Mouse (Mus musculus) G1E (cell line): ENCODE data around the gene Mllt10. TPM values are rescaled to one million over a fixed set of nuclear protein-coding genes. Genes with fewer than 3 reads are reported as not detected.

Experiments used
- ATAC-seq: 2 replicates; pipeline ENCODE4 v1.8.0; 2016; ENCODE audit warnings: mild to moderate bottlenecking; ENCODE audit not compliant: insufficient number of reproducible peaks, poor library complexity, low FRiP score, severe bottlenecking; ENCODE audit errors: extremely low read depth
- DNase-seq: peaks from one replicate; pipeline ENCODE4 v3.0.0; 2012; ENCODE audit warnings: low spot score
- H3K27me3 ChIP-seq: 2 replicates; pipeline ENCODE4 v1.6.1; 2012; ENCODE audit warnings: mild to moderate bottlenecking, low read length, inconsistent platforms; ENCODE audit not compliant: insufficient read depth
- H3K36me3 ChIP-seq: replicated peaks from 2 replicates; pipeline ENCODE3; 2012; ENCODE audit warnings: mild to moderate bottlenecking, inconsistent platforms
- H3K4me1 ChIP-seq: 2 replicates; pipeline ENCODE4 v1.6.1; 2012; ENCODE audit warnings: low read depth, low read length, inconsistent platforms, mixed read lengths; ENCODE audit not compliant: insufficient read depth
- H3K4me3 ChIP-seq: 2 replicates; pipeline ENCODE4 v1.5.1; 2012; ENCODE audit warnings: low read depth, mild to moderate bottlenecking, inconsistent platforms, low read length, moderate library complexity, mixed read lengths
- H3K9me3 ChIP-seq: replicated peaks from 2 replicates; pipeline ENCODE4 v1.6.1; 2012; ENCODE audit warnings: inconsistent platforms
- CTCF ChIP-seq: IDR thresholded peaks from 2 replicates; pipeline ENCODE4 v1.5.1; 2012; ENCODE audit warnings: low read depth, low read length, inconsistent platforms, mixed read lengths
- GATA1 ChIP-seq: IDR thresholded peaks from 2 replicates; pipeline ENCODE4 v1.6.1; 2012; ENCODE audit warnings: borderline replicate concordance, low read length, inconsistent platforms, mixed read lengths
- GATA2 ChIP-seq: IDR thresholded peaks from 2 replicates; pipeline ENCODE4 v1.6.1; 2012; ENCODE audit warnings: low read depth, low read length, inconsistent platforms, borderline replicate concordance
- POLR2AphosphoS5 ChIP-seq: IDR thresholded peaks from 2 replicates; pipeline ENCODE4 v1.6.1; 2012; ENCODE audit warnings: low read depth, low read length, inconsistent platforms; ENCODE audit not compliant: insufficient replicate concordance
- TAL1 ChIP-seq: conservative IDR thresholded peaks from 2 replicates; pipeline ENCODE4 v1.6.1; 2012; ENCODE audit warnings: low read depth, low read length, inconsistent platforms, mixed read lengths
- polyA plus RNA-seq: library from polyadenylated mRNA; stranded (reverse); fragments of >175 nt; gene quantifications from 2 replicates; pipeline ENCODE4 v1.2.3, GENCODE M21; 2012
- total RNA-seq, 2 experiments: library from RNA; stranded (forward) in 1 of 2; stranded (reverse) in 1 of 2; fragments of 200-1000 nt in 1 of 2; fragments of >200 nt in 1 of 2; fragmentation: Nextera tagmentation in 1 of 2; gene quantifications; 2 replicates each; pipeline ENCODE4 v1.2.3; 2014 to 2017

Gene Mllt10
- total and polyA plus RNA-seq, 3 experiments: 20.8 to 141 (median 73.6) TPM

- no peaks in the 10 kb centered on the region; the same call in 1 of the 2 replicates for H3K4me1 ChIP-seq
- H3K4me3 ChIP-seq: no peak overlapping the region
- no peaks in the 10 kb centered on the region for H3K36me3 ChIP-seq
- H3K27me3 ChIP-seq: peaks cover 78% of the 10 kb centered on the region
- ATAC-seq (no peak), DNase-seq (no peak)
- no peaks in the 10 kb centered on the region for H3K9me3 ChIP-seq
- TF ChIP-seq CTCF (no peak), GATA1 (no peak), POLR2AphosphoS5 (no peak), GATA2 (no peak), TAL1 (no peak)
Measured at GRCm38 (mm10) chr2:18040347-18041160, 14.5 kb upstream of the Mllt10 start.

- H3K4me1 ChIP-seq: peaks cover 6% of the 10 kb centered on the region
- H3K4me3 ChIP-seq: no peak overlapping the region
- H3K27me3 ChIP-seq: peaks cover 80% of the 10 kb centered on the region
- ATAC-seq (no peak), DNase-seq (no peak)
- no peaks in the 10 kb centered on the region for H3K36me3 ChIP-seq
- no peaks in the 10 kb centered on the region for H3K9me3 ChIP-seq
- TF ChIP-seq GATA1: no peak
- TF ChIP-seq GATA2: no peak
- TF ChIP-seq TAL1: no peak
- TF ChIP-seq CTCF: no peak
- TF ChIP-seq POLR2AphosphoS5: no peak
Measured at GRCm38 (mm10) chr2:18041199-18041885, 13.7 kb upstream of the Mllt10 start.

GRCm38 (mm10) chr2:18045143-18045780 is 9.8 kb upstream of the Mllt10 start:
- Histone ChIP-seq H3K4me3 (no peak overlapping the region), H3K9me3 (no peaks in the 10 kb centered on the region), H3K4me1 (peaks cover 37% of the 10 kb centered on the region), H3K36me3 (no peaks in the 10 kb centered on the region), H3K27me3 (peaks cover 59% of the 10 kb centered on the region)
- ATAC-seq: no peak
- TF ChIP-seq CTCF (no peak), GATA1 (no peak), TAL1 (no peak), GATA2 (no peak), POLR2AphosphoS5 (no peak)
- DNase-seq: no peak

- Histone ChIP-seq H3K4me3 (no peak overlapping the region), H3K9me3 (no peaks in the 10 kb centered on the region), H3K36me3 (no peaks in the 10 kb centered on the region), H3K27me3 (peaks cover 54% of the 10 kb centered on the region), H3K4me1 (peaks cover 42% of the 10 kb centered on the region)
- no peak for DNase-seq
- TF ChIP-seq GATA2: no peak
- TF ChIP-seq POLR2AphosphoS5: no peak
- no peak for TF ChIP-seq GATA1
- TF ChIP-seq TAL1: no peak
- TF ChIP-seq CTCF: no peak
- no peak for ATAC-seq
Measured at GRCm38 (mm10) chr2:18045781-18046181, 9.3 kb upstream of the Mllt10 start.

GRCm38 (mm10) chr2:18046186-18046585 is 8.9 kb upstream of the Mllt10 start:
- ATAC-seq (no peak), DNase-seq (no peak)
- no peak for TF ChIP-seq TAL1
- no peak for TF ChIP-seq POLR2AphosphoS5
- no peak for TF ChIP-seq CTCF
- TF ChIP-seq GATA1: no peak
- no peak for TF ChIP-seq GATA2
- Histone ChIP-seq H3K4me3 (no peak overlapping the region), H3K4me1 (peaks cover 43% of the 10 kb centered on the region), H3K27me3 (peaks cover 50% of the 10 kb centered on the region), H3K36me3 (no peaks in the 10 kb centered on the region), H3K9me3 (no peaks in the 10 kb centered on the region)
